Mouse (Mus musculus) left cerebral cortex, adult 2 months (tissue): ENCODE data around the gene Tnfsf12. TPM values are rescaled to one million over a fixed set of nuclear protein-coding genes. Genes with fewer than 3 reads are reported as not detected.
"Not testable (repeated sequence)": the region's sequence is repeated elsewhere in the genome, so short reads cannot be mapped to it uniquely, and the experiment has no call there.

Source experiments
- DNase-seq, 2 experiments: peaks; one replicate each; pipeline ENCODE4 v3.0.0; 2021 to 2022; ENCODE audit warnings: low spot score in 2 of 2, mixed read lengths in 1 of 2; ENCODE audit errors: extremely low spot score in 1 of 2
- H3K27ac ChIP-seq: fragments of 200-600 bp; 2 replicates; pipeline ENCODE4 v1.8.1; 2022
- H3K4me3 ChIP-seq: fragments of 200-600 bp; 2 replicates; pipeline ENCODE4 v1.8.1; 2022
- CTCF ChIP-seq: fragments of 200-600 bp; IDR thresholded peaks from 2 replicates; pipeline ENCODE4 v1.8.1; 2022; ENCODE audit warnings: antibody characterized with exemption, mild to moderate bottlenecking, moderate library complexity
- intact Hi-C: fragments of 180-260 bp; cut with DNase I; formaldehyde crosslinking; loops from one replicate; pipeline ENCODE4 v1.15.1; 2025
- long read RNA-seq, 2 experiments: library from polyadenylated mRNA; stranded (forward); transcript quantifications; one replicate each; pipeline ENCODE4 v2.0.0; 2021; ENCODE audit warnings: borderline mapping rate in 2 of 2
- total RNA-seq, 2 experiments: library from RNA; stranded (reverse); gene quantifications; 2 replicates each; pipeline ENCODE4 v1.2.3; 2021

The Tnfsf12 gene
- 10 to 100 TPM in 1 of 2 experiments, 1 to 10 TPM in 1; 9.5 to 10.6 TPM for total RNA-seq
- long read RNA-seq, experiment 1, partial matches to known transcripts: 1 of 4 reads
- long read RNA-seq, experiment 1, other reads (novel, unspliced or antisense): 0 of 4 reads
- long read RNA-seq, experiment 2, partial matches to known transcripts: 0 of 1 reads
- long read RNA-seq, experiment 2, other reads (novel, unspliced or antisense): 1 of 1 reads

DNA sequence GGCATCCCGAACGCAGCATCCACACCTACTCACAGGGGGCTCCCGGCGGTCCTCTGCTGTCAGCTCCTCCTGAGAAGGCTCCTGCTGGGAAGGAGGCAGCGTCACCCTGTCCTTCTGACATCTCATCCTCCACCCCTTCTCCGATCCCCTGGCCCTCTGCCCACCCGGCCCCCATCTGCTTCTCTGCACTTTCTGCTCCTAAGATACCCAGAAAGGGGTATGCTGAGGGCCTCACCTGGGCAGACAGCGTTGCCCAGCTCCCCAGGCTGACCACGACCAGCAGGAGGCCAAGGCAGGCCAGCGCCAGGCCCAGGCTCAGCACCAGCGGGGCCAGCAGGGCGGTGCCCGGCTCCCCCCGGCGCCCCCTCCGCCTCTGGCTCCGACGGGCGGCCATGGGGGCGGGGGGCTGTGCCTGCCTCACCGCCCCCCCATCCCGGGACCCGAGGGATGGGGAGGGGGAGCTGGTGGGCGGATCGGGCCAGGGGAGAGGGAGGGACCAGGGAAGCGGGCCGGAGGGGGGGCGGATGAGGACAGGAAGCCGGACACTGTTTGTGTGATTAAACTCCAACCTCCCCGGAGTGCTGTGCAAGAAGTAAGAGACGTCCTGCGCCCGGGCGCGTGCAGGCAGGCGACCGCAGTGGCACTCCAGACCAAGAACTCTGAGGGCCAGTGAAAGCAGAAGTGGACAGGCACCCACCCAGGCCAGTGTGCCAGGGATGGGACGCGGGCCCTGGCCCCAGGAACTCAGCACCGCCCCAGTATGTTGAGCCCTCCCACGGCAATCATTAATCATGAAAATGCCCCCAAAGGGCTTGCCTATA, at the start of gene Tnfsf12, which contains the start of gene Tnfsfm13:
Tnfsf12 (minus strand) TSS at position 489 of the 821 bp plus-strand sequence.
Tnfsfm13 (minus strand) TSS at position 738 of the 821 bp plus-strand sequence.
- Histone ChIP-seq H3K4me3 (peak within 1 kb of the TSS; percentile 60), H3K27ac (peak within 1 kb of the TSS; percentile 82)
- DNase-seq: peak; percentile 37 to 55
- TF ChIP-seq CTCF: peak; percentile 15
- intact Hi-C loops: no loop called here

DNA sequence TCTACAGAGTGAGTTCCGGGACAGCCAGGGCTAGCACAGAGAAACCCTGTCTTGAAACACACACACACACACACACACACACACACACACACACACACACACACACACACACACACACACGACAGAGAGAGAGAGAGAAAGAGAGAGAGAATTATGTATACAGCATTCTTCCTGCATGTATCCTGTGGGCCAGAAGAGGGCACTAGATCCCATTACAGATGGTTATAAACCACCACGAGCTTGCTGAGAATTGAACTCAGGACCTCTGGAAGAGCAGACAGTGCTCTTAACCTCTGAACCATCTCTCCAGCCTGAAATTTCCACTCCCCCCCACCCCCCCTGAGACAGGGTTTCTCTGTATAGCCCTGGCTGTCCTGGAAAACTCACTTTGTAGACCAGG, 35.8 kb upstream of the Tnfsf12 start:
- TF ChIP-seq CTCF: peak; percentile 2; the same call in 1 of the 2 replicates

GRCm38 (mm10) chr11:69729063-69729462, 33.4 kb upstream of the Tnfsf12 start:
- no peak for DNase-seq
- TF ChIP-seq CTCF: peak; percentile 55
- intact Hi-C loops: no loop called here
- Histone ChIP-seq H3K27ac (no peak overlapping the region), H3K4me3 (no peak overlapping the region)

More for the DNA sequence above, 35.8 kb upstream of the Tnfsf12 start:
- H3K27ac ChIP-seq, intact Hi-C loops, H3K4me3 ChIP-seq, DNase-seq: not testable (repeated sequence)

- Histone ChIP-seq H3K27ac (no peak overlapping the region), H3K4me3 (no peak overlapping the region)
- no peak for DNase-seq
- TF ChIP-seq CTCF: no peak
- intact Hi-C loops: no loop called here
Measured at GRCm38 (mm10) chr11:69725951-69726350, 30.3 kb upstream of the Tnfsf12 start.

DNA sequence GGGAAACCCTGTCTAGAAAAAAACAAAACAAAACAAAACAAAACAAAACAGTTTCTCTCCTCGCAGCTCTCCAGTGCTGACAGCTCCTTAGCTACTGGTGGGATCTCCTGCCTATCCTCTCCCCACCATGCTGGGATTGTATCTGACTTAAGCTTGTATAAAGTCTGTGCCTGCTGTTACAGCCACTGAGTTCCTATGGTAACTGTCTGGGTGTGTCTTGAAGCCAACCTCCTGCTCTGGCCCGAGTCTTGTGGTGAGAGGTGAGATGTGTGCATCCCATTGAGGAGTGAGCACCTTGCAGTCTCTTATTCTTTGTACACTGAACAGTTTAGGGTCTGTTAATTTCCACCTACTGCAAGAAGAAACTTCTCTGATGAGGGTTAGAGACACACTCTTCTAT, 27.4 kb upstream of the Tnfsf12 start:
- TF ChIP-seq CTCF: no peak
- intact Hi-C loops: no loop called here
- H3K4me3 ChIP-seq: no peak overlapping the region
- H3K27ac ChIP-seq: no peak overlapping the region
- no peak for DNase-seq

- intact Hi-C loops: no loop called here
- H3K27ac ChIP-seq: no peak overlapping the region
- TF ChIP-seq CTCF: no peak
Measured at GRCm38 (mm10) chr11:69720852-69721251, 25.2 kb upstream of the Tnfsf12 start.

DNA sequence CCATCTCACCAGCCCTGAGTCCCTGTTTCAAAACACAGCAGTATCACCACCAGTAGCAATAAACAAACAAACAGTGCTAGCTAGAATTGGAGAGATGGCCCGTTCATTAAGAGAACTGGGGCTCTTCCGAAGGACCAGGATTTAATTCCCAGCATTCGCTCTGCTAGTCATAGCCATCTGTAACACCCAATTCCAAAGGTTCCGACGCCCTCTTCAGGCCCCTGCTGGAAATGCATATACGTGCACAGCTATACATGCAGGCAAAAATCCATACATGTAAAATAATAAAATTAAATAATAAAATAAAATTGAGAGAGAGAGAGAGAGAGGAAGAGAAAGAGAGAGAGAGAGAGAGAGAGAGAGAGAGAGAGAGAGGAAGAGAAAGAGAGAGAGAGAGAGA, 23.8 kb upstream of the Tnfsf12 start:
- intact Hi-C loops: no loop called here
- Histone ChIP-seq H3K4me3 (no peak overlapping the region), H3K27ac (no peak overlapping the region)
- no peak for DNase-seq
- no peak; the same call in 1 of the 2 replicates for TF ChIP-seq CTCF

More at GRCm38 (mm10) chr11:69720852-69721251, 25.2 kb upstream of the Tnfsf12 start:
- DNase-seq: no peak
- no peak overlapping the region for H3K4me3 ChIP-seq

DNA sequence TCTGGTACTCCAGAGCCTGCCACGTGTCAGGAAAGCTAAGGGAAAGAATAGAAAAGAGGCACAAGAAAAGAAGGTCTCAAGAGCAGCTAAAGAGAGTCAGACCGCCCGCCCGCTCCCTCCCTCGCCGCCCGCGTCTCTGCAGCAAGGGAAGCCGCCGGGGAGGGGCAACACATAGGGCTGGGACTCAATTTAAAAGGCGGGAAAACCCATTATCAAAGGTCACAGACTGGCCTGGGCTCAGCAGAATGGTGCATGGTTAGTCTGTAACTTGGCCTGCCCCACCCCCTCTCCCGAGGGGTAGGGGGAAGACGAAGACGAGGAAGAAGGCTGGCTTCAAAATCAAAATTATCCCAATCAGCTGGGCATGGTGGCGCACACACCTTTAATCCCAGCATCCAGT, 23.0 kb upstream of the Tnfsf12 start:
- no peak for TF ChIP-seq CTCF
- no peak for DNase-seq
- no peak overlapping the region for H3K27ac ChIP-seq
- H3K4me3 ChIP-seq: no peak overlapping the region
- intact Hi-C loops: no loop called here

- no peak for DNase-seq
- intact Hi-C loops: no loop called here
- no peak; the same call in 1 of the 2 replicates for TF ChIP-seq CTCF
- Histone ChIP-seq H3K27ac (no peak overlapping the region), H3K4me3 (no peak overlapping the region)
Measured at GRCm38 (mm10) chr11:69716953-69717352, 21.3 kb upstream of the Tnfsf12 start.

DNA sequence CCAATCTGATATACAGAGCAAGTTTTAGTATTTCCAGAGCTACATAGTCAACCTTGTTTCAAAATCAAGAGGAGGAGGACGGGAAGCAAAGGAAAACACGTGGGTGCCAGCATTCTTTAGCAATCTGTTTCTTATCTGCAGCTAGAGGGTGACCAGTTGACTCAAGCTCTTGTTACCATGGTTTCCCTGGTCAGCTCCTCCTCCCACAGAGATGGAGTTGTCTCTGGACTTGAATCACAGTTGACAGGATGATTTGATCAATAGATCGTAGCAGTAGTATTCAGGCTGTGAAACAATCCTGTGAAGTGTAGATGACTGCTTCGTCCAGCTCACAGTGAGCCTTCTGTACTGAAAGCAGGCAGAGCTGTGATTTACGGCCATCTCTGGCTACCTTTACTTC, 20.3 kb upstream of the Tnfsf12 start:
- Histone ChIP-seq H3K27ac (no peak overlapping the region; the same call in 1 of the 2 replicates), H3K4me3 (no peak overlapping the region)
- no peak for TF ChIP-seq CTCF
- no peak for DNase-seq
- intact Hi-C loops: loop anchor here (2.0 kb wide), 1 partner anchor 33 kb away; the partner anchor contains the start of gene Senp3

DNA sequence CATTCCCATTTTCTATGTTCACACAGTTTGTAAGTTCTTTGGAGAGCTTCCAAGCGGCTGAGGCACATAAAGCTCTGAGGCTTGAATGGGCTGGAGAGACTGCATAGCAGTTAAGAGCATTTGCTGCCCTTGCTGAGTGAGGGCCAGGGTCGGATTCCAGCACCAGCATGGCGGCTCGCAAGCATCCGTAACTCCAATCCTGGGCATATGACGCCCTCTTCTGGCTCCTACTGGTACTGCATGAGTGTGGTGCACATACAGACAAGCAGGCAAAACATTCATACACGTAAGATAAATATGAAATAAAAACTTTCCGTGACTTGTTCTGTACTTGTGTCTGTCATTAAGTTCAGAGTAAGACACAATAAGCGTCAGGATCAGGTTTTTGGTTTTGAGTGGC, 19.8 kb upstream of the Tnfsf12 start:
- TF ChIP-seq CTCF: peak; percentile 57
- peak in 1 of 2 experiments; percentile 25 for DNase-seq
- H3K4me3 ChIP-seq: no peak overlapping the region
- no peak overlapping the region for H3K27ac ChIP-seq
- intact Hi-C loops: loop anchor here (2.0 kb wide), 1 partner anchor 33 kb away; the partner anchor contains the start of gene Senp3
